Mouse (Mus musculus) heart, postnatal 0 days (tissue): ENCODE data around the gene Wnt7b.

Experiments used
- CTCF ChIP-seq: IDR thresholded peaks from 2 replicates; pipeline ENCODE4 v1.5.1; 2016; ENCODE audit warnings: antibody characterized with exemption, control low read depth, low read depth
- EP300 ChIP-seq: IDR thresholded peaks from 2 replicates; pipeline ENCODE4 v1.6.1; 2016; ENCODE audit warnings: antibody characterized with exemption, low read depth

GRCm38 (mm10) chr15:85602733-85603132, 20.5 kb upstream of the Wnt7b start:
- TF ChIP-seq CTCF: no peak
- no peak for TF ChIP-seq EP300
